Mouse (Mus musculus): Measurements from ENCODE around the gene Gpr25. TPM values are rescaled to one million over a fixed set of nuclear protein-coding genes. Genes with fewer than 3 reads are reported as not detected.

Gpr25 gene
- polyA plus RNA-seq, 1 experiment: 0.18 TPM

- Histone ChIP-seq H3ac (ENCODE audit: control insufficient read depth, insufficient read length) (no peak overlapping the region), H3K27me3 (ENCODE audit: control insufficient read depth, insufficient read depth, insufficient read length) (no peaks in the 10 kb centered on the region), H3K4me3 (no peak overlapping the region), H3K4me2 (ENCODE audit: low read depth) (no peak overlapping the region), H3K36me3 (ENCODE audit: control insufficient read depth, insufficient read depth) (peaks cover 22% of the 10 kb centered on the region), H3K79me2 (ENCODE audit: control insufficient read depth, insufficient read depth) (peaks cover 4% of the 10 kb centered on the region)
- TF ChIP-seq USF1 (IDR thresholded peaks at IDR 0.05; ENCODE audit: low read depth) (no peak), MYOD1 (IDR thresholded peaks at IDR 0.05; ENCODE audit: control insufficient read depth in 1 of 3, insufficient read length in 2 of 3, low read depth in 2 of 3) (no peak), POLR2AphosphoS2 (IDR thresholded peaks at IDR 0.05; ENCODE audit: insufficient read length, low read depth) (no peak), SRF (IDR thresholded peaks at IDR 0.05; ENCODE audit: control insufficient read depth, insufficient read length, low read depth) (no peak), E2F4 (IDR thresholded peaks at IDR 0.05; ENCODE audit: insufficient read depth) (no peak), MYOG (IDR thresholded peaks at IDR 0.05; ENCODE audit: control insufficient read depth in 1 of 3, insufficient read depth in 1 of 3, insufficient read length in 2 of 3, low read depth in 2 of 3) (no peak), POLR2A (IDR thresholded peaks at IDR 0.05; ENCODE audit: insufficient read length, low read depth) (no peak), TCF3 (IDR thresholded peaks at IDR 0.05; ENCODE audit: insufficient read length, low read depth) (no peak), CEBPB (IDR thresholded peaks at IDR 0.05; ENCODE audit: insufficient read depth, poor library complexity, severe bottlenecking) (no peak), REST (IDR thresholded peaks at IDR 0.05; ENCODE audit: insufficient read depth, insufficient read length) (no peak), TCF12 (IDR thresholded peaks at IDR 0.05; ENCODE audit: insufficient read depth, poor library complexity, severe bottlenecking) (no peak), MAX (IDR thresholded peaks at IDR 0.05; ENCODE audit: low read depth) (no peak)
Measured at GRCm38 (mm10) chr1:136223758-136224342, 36.8 kb downstream of the Gpr25 start.

DNA sequence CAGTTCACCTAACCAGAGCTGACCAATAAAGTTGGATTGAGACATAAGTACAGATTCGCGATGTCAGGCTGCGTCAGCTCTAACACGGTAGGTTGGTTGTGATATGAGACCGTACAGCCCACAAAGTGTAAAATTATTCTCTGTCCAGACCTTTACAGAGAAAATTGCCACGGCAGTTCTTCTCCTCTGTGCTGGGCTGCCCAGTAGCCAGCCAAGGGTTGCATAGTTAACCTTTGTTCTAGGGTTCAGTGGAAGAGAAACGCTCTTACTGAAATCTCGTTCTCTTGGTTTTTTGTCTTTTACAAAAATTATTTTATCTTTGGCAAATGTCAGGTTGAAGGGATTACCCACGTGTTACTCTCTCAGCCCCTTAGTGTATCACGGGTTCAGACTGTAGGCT, 38.3 kb downstream of the Gpr25 start:
- Histone ChIP-seq H3K4me2 (ENCODE audit: low read depth) (no peak overlapping the region), H3K36me3 (ENCODE audit: control insufficient read depth, insufficient read depth) (peaks cover 33% of the 10 kb centered on the region), H3K79me2 (ENCODE audit: control insufficient read depth, insufficient read depth) (no peaks in the 10 kb centered on the region), H3ac (ENCODE audit: control insufficient read depth, insufficient read length) (no peak overlapping the region), H3K4me3 (no peak overlapping the region), H3K27me3 (ENCODE audit: control insufficient read depth, insufficient read depth, insufficient read length) (no peaks in the 10 kb centered on the region)
- TF ChIP-seq CEBPB (IDR thresholded peaks at IDR 0.05; ENCODE audit: insufficient read depth, poor library complexity, severe bottlenecking) (no peak), MAX (IDR thresholded peaks at IDR 0.05; ENCODE audit: low read depth) (no peak), MYOG (IDR thresholded peaks at IDR 0.05; ENCODE audit: control insufficient read depth in 1 of 3, insufficient read depth in 1 of 3, insufficient read length in 2 of 3, low read depth in 2 of 3) (no peak), MYOD1 (IDR thresholded peaks at IDR 0.05; ENCODE audit: control insufficient read depth in 1 of 3, insufficient read length in 2 of 3, low read depth in 2 of 3) (no peak), SRF (IDR thresholded peaks at IDR 0.05; ENCODE audit: control insufficient read depth, insufficient read length, low read depth) (no peak), USF1 (IDR thresholded peaks at IDR 0.05; ENCODE audit: low read depth) (no peak), POLR2A (IDR thresholded peaks at IDR 0.05; ENCODE audit: insufficient read length, low read depth) (no peak), POLR2AphosphoS2 (IDR thresholded peaks at IDR 0.05; ENCODE audit: insufficient read length, low read depth) (no peak), E2F4 (IDR thresholded peaks at IDR 0.05; ENCODE audit: insufficient read depth) (no peak), REST (IDR thresholded peaks at IDR 0.05; ENCODE audit: insufficient read depth, insufficient read length) (no peak), TCF12 (IDR thresholded peaks at IDR 0.05; ENCODE audit: insufficient read depth, poor library complexity, severe bottlenecking) (no peak), TCF3 (IDR thresholded peaks at IDR 0.05; ENCODE audit: insufficient read length, low read depth) (no peak)

- H3K36me3 ChIP-seq (ENCODE audit: control insufficient read depth, insufficient read depth): peaks cover 42% of the 10 kb centered on the region
- no peak overlapping the region for H3K4me3 ChIP-seq
- no peaks in the 10 kb centered on the region for H3K79me2 ChIP-seq (ENCODE audit: control insufficient read depth, insufficient read depth)
- TF ChIP-seq REST (IDR thresholded peaks at IDR 0.05; ENCODE audit: insufficient read depth, insufficient read length) (no peak), MAX (IDR thresholded peaks at IDR 0.05; ENCODE audit: low read depth) (no peak), POLR2AphosphoS2 (IDR thresholded peaks at IDR 0.05; ENCODE audit: insufficient read length, low read depth) (no peak), USF1 (IDR thresholded peaks at IDR 0.05; ENCODE audit: low read depth) (no peak), POLR2A (IDR thresholded peaks at IDR 0.05; ENCODE audit: insufficient read length, low read depth) (no peak), CEBPB (IDR thresholded peaks at IDR 0.05; ENCODE audit: insufficient read depth, poor library complexity, severe bottlenecking) (no peak), TCF3 (IDR thresholded peaks at IDR 0.05; ENCODE audit: insufficient read length, low read depth) (no peak), SRF (IDR thresholded peaks at IDR 0.05; ENCODE audit: control insufficient read depth, insufficient read length, low read depth) (no peak), MYOG (IDR thresholded peaks at IDR 0.05; ENCODE audit: control insufficient read depth in 1 of 3, insufficient read depth in 1 of 3, insufficient read length in 2 of 3, low read depth in 2 of 3) (no peak), TCF12 (IDR thresholded peaks at IDR 0.05; ENCODE audit: insufficient read depth, poor library complexity, severe bottlenecking) (no peak), MYOD1 (IDR thresholded peaks at IDR 0.05; ENCODE audit: control insufficient read depth in 1 of 3, insufficient read length in 2 of 3, low read depth in 2 of 3) (no peak), E2F4 (IDR thresholded peaks at IDR 0.05; ENCODE audit: insufficient read depth) (no peak)
- no peak overlapping the region for H3ac ChIP-seq (ENCODE audit: control insufficient read depth, insufficient read length)
- H3K4me2 ChIP-seq (ENCODE audit: low read depth): no peak overlapping the region
- H3K27me3 ChIP-seq (ENCODE audit: control insufficient read depth, insufficient read depth, insufficient read length): no peaks in the 10 kb centered on the region
Measured at GRCm38 (mm10) chr1:136220037-136220871, 40.4 kb downstream of the Gpr25 start.

- Histone ChIP-seq H3K27me3 (ENCODE audit: control insufficient read depth, insufficient read depth, insufficient read length) (no peaks in the 10 kb centered on the region), H3K36me3 (ENCODE audit: control insufficient read depth, insufficient read depth) (peaks cover 35% of the 10 kb centered on the region), H3K4me2 (ENCODE audit: low read depth) (no peak overlapping the region), H3ac (ENCODE audit: control insufficient read depth, insufficient read length) (no peak overlapping the region), H3K4me3 (no peak overlapping the region), H3K79me2 (ENCODE audit: control insufficient read depth, insufficient read depth) (no peaks in the 10 kb centered on the region)
- TF ChIP-seq MYOD1 (IDR thresholded peaks at IDR 0.05; ENCODE audit: control insufficient read depth in 1 of 3, insufficient read length in 2 of 3, low read depth in 2 of 3) (no peak), TCF3 (IDR thresholded peaks at IDR 0.05; ENCODE audit: insufficient read length, low read depth) (no peak), USF1 (IDR thresholded peaks at IDR 0.05; ENCODE audit: low read depth) (no peak), E2F4 (IDR thresholded peaks at IDR 0.05; ENCODE audit: insufficient read depth) (no peak), POLR2AphosphoS2 (IDR thresholded peaks at IDR 0.05; ENCODE audit: insufficient read length, low read depth) (no peak), MYOG (IDR thresholded peaks at IDR 0.05; ENCODE audit: control insufficient read depth in 1 of 3, insufficient read depth in 1 of 3, insufficient read length in 2 of 3, low read depth in 2 of 3) (no peak), TCF12 (IDR thresholded peaks at IDR 0.05; ENCODE audit: insufficient read depth, poor library complexity, severe bottlenecking) (no peak), POLR2A (IDR thresholded peaks at IDR 0.05; ENCODE audit: insufficient read length, low read depth) (no peak), CEBPB (IDR thresholded peaks at IDR 0.05; ENCODE audit: insufficient read depth, poor library complexity, severe bottlenecking) (no peak)
Measured at GRCm38 (mm10) chr1:136214304-136214703, 46.4 kb downstream of the Gpr25 start.
